Mouse (Mus musculus): Measurements from ENCODE around the gene Cd274.

Gene Cd274

GRCm38 (mm10) chr19:29354895-29355877 is 12.1 kb upstream of the Cd274 start:
- H3K36me3 ChIP-seq (ENCODE audit: control insufficient read depth, insufficient read depth, low read length, poor library complexity, severe bottlenecking) = peaks cover 15% of the 10 kb centered on the region
- peak; percentile 93 for DNase-seq (ENCODE audit: low read depth, low spot score)

GRCm38 (mm10) chr19:29356281-29356680 is 11.0 kb upstream of the Cd274 start:
- Histone ChIP-seq H3K27me3 (ENCODE audit: control insufficient read depth, insufficient read depth, low read length, poor library complexity, severe bottlenecking) (no peaks in the 10 kb centered on the region), H3K36me3 (ENCODE audit: control insufficient read depth, insufficient read depth, low read length, poor library complexity, severe bottlenecking) (peaks cover 8% of the 10 kb centered on the region; the same call in 1 of the 2 replicates)
- DNase-seq (ENCODE audit: low read depth, low spot score) = no peak

More at GRCm38 (mm10) chr19:29354895-29355877, 12.1 kb upstream of the Cd274 start:
- no peaks in the 10 kb centered on the region for H3K27me3 ChIP-seq (ENCODE audit: control insufficient read depth, insufficient read depth, low read length, poor library complexity, severe bottlenecking)

- no peaks in the 10 kb centered on the region for H3K27me3 ChIP-seq (ENCODE audit: control insufficient read depth, insufficient read depth, low read length, poor library complexity, severe bottlenecking)
- peaks cover 4% of the 10 kb centered on the region; the same call in 1 of the 2 replicates for H3K36me3 ChIP-seq (ENCODE audit: control insufficient read depth, insufficient read depth, low read length, poor library complexity, severe bottlenecking)
- no peak for DNase-seq (ENCODE audit: low read depth, low spot score)
Measured at GRCm38 (mm10) chr19:29360251-29360650, 7.0 kb upstream of the Cd274 start.

- DNase-seq (ENCODE audit: low read depth, low spot score) = peak; percentile 95
- Histone ChIP-seq H3K36me3 (ENCODE audit: control insufficient read depth, insufficient read depth, low read length, poor library complexity, severe bottlenecking) (peaks cover 4% of the 10 kb centered on the region; the same call in 1 of the 2 replicates), H3K27me3 (ENCODE audit: control insufficient read depth, insufficient read depth, low read length, poor library complexity, severe bottlenecking) (no peaks in the 10 kb centered on the region)
Measured at GRCm38 (mm10) chr19:29361468-29362130, 5.7 kb upstream of the Cd274 start.

- no peak for DNase-seq (ENCODE audit: low read depth, low spot score)
- 0 out of 2 replicates have a peak, but pooled peaks cover 2% of the 10 kb centered on the region for H3K36me3 ChIP-seq (ENCODE audit: control insufficient read depth, insufficient read depth, low read length, poor library complexity, severe bottlenecking)
- no peaks in the 10 kb centered on the region for H3K27me3 ChIP-seq (ENCODE audit: control insufficient read depth, insufficient read depth, low read length, poor library complexity, severe bottlenecking)
Measured at GRCm38 (mm10) chr19:29362173-29362930, 4.9 kb upstream of the Cd274 start.

- H3K27me3 ChIP-seq (ENCODE audit: control insufficient read depth, insufficient read depth, low read length, poor library complexity, severe bottlenecking) = no peaks in the 10 kb centered on the region
- no peaks in the 10 kb centered on the region for H3K36me3 ChIP-seq (ENCODE audit: control insufficient read depth, insufficient read depth, low read length, poor library complexity, severe bottlenecking)
- DNase-seq (ENCODE audit: low read depth, low spot score) = no peak
Measured at GRCm38 (mm10) chr19:29363557-29363956, 3.7 kb upstream of the Cd274 start.

GRCm38 (mm10) chr19:29364076-29364475 is 3.2 kb upstream of the Cd274 start:
- DNase-seq (ENCODE audit: low read depth, low spot score) = peak; percentile 93
- H3K27me3 ChIP-seq (ENCODE audit: control insufficient read depth, insufficient read depth, low read length, poor library complexity, severe bottlenecking) = no peaks in the 10 kb centered on the region
- no peaks in the 10 kb centered on the region for H3K36me3 ChIP-seq (ENCODE audit: control insufficient read depth, insufficient read depth, low read length, poor library complexity, severe bottlenecking)

- peak; percentile 89 for DNase-seq (ENCODE audit: low read depth, low spot score)
- H3K36me3 ChIP-seq (ENCODE audit: control insufficient read depth, insufficient read depth, low read length, poor library complexity, severe bottlenecking) = no peaks in the 10 kb centered on the region
- H3K27me3 ChIP-seq (ENCODE audit: control insufficient read depth, insufficient read depth, low read length, poor library complexity, severe bottlenecking) = no peaks in the 10 kb centered on the region
Measured at GRCm38 (mm10) chr19:29365105-29365504, 2.1 kb upstream of the Cd274 start.

GRCm38 (mm10) chr19:29366226-29366968 is 858 bp upstream of the Cd274 start:
- peak; percentile 58 for DNase-seq (ENCODE audit: low read depth, low spot score)
- no peaks in the 10 kb centered on the region for H3K27me3 ChIP-seq (ENCODE audit: control insufficient read depth, insufficient read depth, low read length, poor library complexity, severe bottlenecking)
- H3K36me3 ChIP-seq (ENCODE audit: control insufficient read depth, insufficient read depth, low read length, poor library complexity, severe bottlenecking) = no peaks in the 10 kb centered on the region

- no peaks in the 10 kb centered on the region for H3K27me3 ChIP-seq (ENCODE audit: control insufficient read depth, insufficient read depth, low read length, poor library complexity, severe bottlenecking)
- no peaks in the 10 kb centered on the region for H3K36me3 ChIP-seq (ENCODE audit: control insufficient read depth, insufficient read depth, low read length, poor library complexity, severe bottlenecking)
- no peak for DNase-seq (ENCODE audit: low read depth, low spot score)
Measured at GRCm38 (mm10) chr19:29368041-29368440, 786 bp downstream of the Cd274 start.

- H3K27me3 ChIP-seq (ENCODE audit: control insufficient read depth, insufficient read depth, low read length, poor library complexity, severe bottlenecking) = no peaks in the 10 kb centered on the region
- peak; percentile 67 for DNase-seq (ENCODE audit: low read depth, low spot score)
- H3K36me3 ChIP-seq (ENCODE audit: control insufficient read depth, insufficient read depth, low read length, poor library complexity, severe bottlenecking) = no peaks in the 10 kb centered on the region
Measured at GRCm38 (mm10) chr19:29368671-29369309, 1.5 kb downstream of the Cd274 start.

GRCm38 (mm10) chr19:29370112-29370511 is 2.9 kb downstream of the Cd274 start:
- no peak for DNase-seq (ENCODE audit: low read depth, low spot score)
- H3K36me3 ChIP-seq (ENCODE audit: control insufficient read depth, insufficient read depth, low read length, poor library complexity, severe bottlenecking) = peaks cover 2% of the 10 kb centered on the region; the same call in 1 of the 2 replicates
- no peaks in the 10 kb centered on the region for H3K27me3 ChIP-seq (ENCODE audit: control insufficient read depth, insufficient read depth, low read length, poor library complexity, severe bottlenecking)

GRCm38 (mm10) chr19:29370545-29371283 is 3.5 kb downstream of the Cd274 start:
- DNase-seq (ENCODE audit: low read depth, low spot score) = peak; percentile 21

More at GRCm38 (mm10) chr19:29370545-29371283, 3.5 kb downstream of the Cd274 start:
- Histone ChIP-seq H3K36me3 (ENCODE audit: control insufficient read depth, insufficient read depth, low read length, poor library complexity, severe bottlenecking) (peaks cover 2% of the 10 kb centered on the region; the same call in 1 of the 2 replicates), H3K27me3 (ENCODE audit: control insufficient read depth, insufficient read depth, low read length, poor library complexity, severe bottlenecking) (no peaks in the 10 kb centered on the region)

All from splenic B cell, adult 2 months (primary cell).